20 mouse cellular contexts compared by ENCODE assay signal in the genomic region with DNA sequence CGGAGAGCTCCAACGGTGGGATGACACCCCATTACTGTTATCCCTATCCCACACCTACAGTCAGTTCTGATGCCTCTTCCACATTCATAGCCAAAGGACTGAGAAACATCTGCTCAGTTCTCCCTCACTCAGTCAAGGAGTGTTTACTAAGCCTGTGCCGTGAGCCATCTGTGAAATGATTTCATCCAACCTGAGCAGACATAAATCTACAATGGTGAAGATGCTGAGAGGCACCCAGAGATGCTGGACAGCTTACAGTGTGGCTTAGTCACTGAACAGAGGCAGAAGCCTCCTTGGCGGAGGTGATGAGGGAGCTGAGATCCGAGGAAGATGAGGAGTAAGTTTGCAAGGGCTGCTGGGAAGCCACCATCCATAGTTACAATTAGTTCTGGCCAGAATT.
"Had no signal": no experiment of that assay in that cellular context is flagged by ENCODE, and none has a peak within 500 bp of the region (broad histone marks: within the 10 kb centered on the region; RNA-seq: fewer than 3 reads in every experiment).

No protein-coding gene starts in this region.

- H3K36me3 ChIP-seq: limb, embryonic 15.5 days; midbrain, embryonic 12.5 days had no signal

- H3K27ac ChIP-seq: layer of hippocampus, adult 2 months; limb, embryonic 15.5 days; liver, embryonic 14.5 days; macrophage; midbrain, embryonic 12.5 days had no signal

- H3K27me3 ChIP-seq: midbrain, embryonic 12.5 days had no signal

- H3K9me3 ChIP-seq: limb, embryonic 15.5 days; midbrain, embryonic 12.5 days had no signal

- H3K4me3 ChIP-seq: layer of hippocampus, adult 2 months; limb, embryonic 15.5 days; midbrain, embryonic 12.5 days; myocyte had no signal

- ATAC-seq: intestine, embryonic 16.5 days; liver, postnatal 0 days; lung, postnatal 0 days; midbrain, embryonic 16.5 days had no signal

- H3K4me2 ChIP-seq: limb, embryonic 15.5 days; liver, embryonic 11.5 days; lung, embryonic 14.5 days; midbrain, embryonic 12.5 days had no signal

- DNase-seq: kidney, adult 18-20 months; kidney, adult 9 months; kidney, postnatal 25 days; layer of hippocampus, adult 9-11 months; lung, embryonic 14.5 days; right cerebral cortex, postnatal 14 days; thymus, adult 2 months; thymus, postnatal 14 days; thymus, postnatal 4 days had no signal

- H3K9ac ChIP-seq: limb, embryonic 15.5 days; liver, embryonic 14.5 days; liver, postnatal 0 days; lung, embryonic 14.5 days; midbrain, embryonic 12.5 days had no signal
